Comparison of ENCODE assay signal across 7 mouse cellular contexts in the genomic region with DNA sequence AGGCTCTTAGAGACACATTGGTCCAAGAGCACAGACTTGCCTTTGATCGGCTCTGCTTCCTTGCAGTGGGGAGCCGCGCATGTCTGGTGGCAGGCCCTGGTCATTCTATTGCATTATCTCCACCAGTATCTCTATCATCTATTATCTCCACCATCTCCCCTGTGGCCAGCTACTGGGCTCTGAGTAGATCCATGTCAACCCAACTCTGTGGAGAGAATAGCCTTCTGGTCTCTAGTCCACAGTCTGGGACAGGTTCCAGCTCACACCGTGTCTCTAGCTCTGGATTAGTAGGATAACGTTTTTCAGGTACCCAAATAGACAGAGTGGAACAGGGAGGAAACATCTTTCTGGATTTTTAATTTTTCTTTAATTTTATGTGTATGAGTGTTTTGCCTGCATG.
"Had no signal": no experiment of that assay in that cellular context is flagged by ENCODE, and none has a peak within 500 bp of the region (broad histone marks: within the 10 kb centered on the region; RNA-seq: fewer than 3 reads in every experiment).

No protein-coding gene starts in this region.

- DNase-seq: kidney, postnatal 36 days; layer of hippocampus, adult 9-11 months; layer of hippocampus, postnatal 36 days; liver; lung, adult 18-20 months; right cerebral cortex, postnatal 14 days; thymus, postnatal 4 days had no signal
